Mouse (Mus musculus): Measurements from ENCODE around the gene Dnajc15.

Gene Dnajc15

DNA sequence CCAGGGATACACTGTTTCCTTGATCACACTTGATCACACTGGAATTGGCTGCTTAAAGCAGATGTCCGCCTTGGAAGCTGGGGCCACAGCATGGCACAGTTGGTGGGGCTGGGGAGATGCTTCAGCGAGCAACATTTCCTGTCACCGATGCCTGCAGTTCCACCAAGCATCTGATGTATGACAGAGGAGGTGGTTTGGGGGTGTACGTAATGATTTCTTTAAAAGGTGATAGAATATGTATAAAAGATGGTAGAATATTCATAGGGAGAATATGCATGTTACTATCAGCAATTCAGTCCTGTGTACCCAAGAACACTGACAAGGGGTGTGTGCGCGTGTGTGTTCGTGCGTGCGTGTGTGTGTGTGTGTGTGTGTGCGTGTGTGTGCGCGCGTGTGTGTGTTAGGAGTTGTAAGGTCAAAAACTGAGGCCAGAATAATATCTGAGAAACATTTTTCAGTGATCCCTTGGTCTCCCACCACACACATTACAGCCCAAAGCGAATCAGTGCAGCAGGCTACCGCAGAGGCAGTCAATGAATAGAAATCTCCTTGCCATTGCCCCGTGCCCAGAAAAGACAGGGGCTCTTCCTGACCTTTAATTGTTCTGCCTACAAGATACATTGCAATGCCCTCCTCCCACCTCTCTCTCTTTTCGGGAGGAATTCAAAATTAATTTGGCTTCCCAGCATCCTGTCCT, 73.2 kb downstream of the Dnajc15 start:
- DNase-seq (ENCODE audit: low read depth, low spot score): no peak

- no peak for DNase-seq (ENCODE audit: low read depth, low spot score)
Observed at GRCm38 (mm10) chr14:77796506-77796905, 78.4 kb downstream of the Dnajc15 start.

GRCm38 (mm10) chr14:77795240-77795639, 79.7 kb downstream of the Dnajc15 start:
- DNase-seq (ENCODE audit: low read depth, low spot score): no peak

DNA sequence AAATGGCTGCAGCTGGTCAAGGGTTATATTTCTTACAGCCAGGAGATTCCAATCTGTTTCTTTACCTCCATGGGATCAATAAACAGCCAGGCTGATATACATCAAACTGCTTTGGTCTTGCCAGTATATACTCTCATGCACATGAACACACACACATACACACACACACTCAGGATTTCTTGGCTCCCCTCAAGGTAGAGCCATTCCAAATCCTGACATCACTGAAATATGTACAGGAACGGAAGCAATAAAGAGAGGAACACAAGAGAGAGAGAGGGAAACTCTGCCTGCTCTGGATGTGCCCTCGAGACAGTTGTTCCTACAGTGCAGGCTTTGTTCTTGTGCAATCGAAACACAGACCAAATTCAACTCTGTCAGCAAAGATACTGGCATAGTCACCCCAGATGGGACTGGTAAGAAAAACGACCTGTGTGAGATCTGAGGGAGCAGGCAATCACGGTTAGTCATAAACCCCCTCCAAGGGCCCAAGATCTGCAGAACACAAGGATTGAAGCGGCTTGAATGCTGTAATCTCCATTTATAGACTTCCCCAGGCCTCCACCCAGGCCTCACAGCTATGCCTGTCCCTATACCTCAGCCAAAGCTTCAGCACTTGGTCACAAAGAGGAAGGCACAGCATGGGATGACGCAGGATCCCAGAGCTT, 80.5 kb downstream of the Dnajc15 start:
- DNase-seq (ENCODE audit: low read depth, low spot score): no peak

GRCm38 (mm10) chr14:77792998-77793397, 81.9 kb downstream of the Dnajc15 start:
- no peak for DNase-seq (ENCODE audit: low read depth, low spot score)

GRCm38 (mm10) chr14:77783217-77783616, 91.7 kb downstream of the Dnajc15 start:
- DNase-seq (ENCODE audit: low read depth, low spot score): peak; percentile 18

DNA sequence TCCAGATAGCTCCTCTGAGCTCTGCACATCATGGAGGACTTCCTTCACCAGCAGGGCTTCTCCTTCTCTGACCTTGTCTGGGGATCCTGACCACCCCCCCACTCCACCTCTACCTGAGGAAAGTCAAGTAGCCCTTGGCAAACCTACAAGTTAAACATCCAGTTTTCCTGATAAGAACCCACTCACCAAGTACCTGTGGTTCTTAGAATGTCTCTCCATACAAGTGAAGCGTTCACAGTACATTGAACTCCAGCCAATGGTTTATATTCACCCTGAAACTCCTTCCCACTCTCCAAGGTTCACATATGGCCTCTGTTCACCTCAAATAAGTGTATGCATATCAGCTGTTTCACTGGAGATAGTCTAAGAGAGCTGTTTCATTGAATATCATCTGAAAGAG, 97.6 kb downstream of the Dnajc15 start:
- no peak for DNase-seq (ENCODE audit: low read depth, low spot score)

- DNase-seq (ENCODE audit: low read depth, low spot score): no peak
Observed at GRCm38 (mm10) chr14:77776005-77776531, 98.9 kb downstream of the Dnajc15 start.

GRCm38 (mm10) chr14:77773331-77773730, 101.6 kb downstream of the Dnajc15 start:
- peak; percentile 33 for DNase-seq (ENCODE audit: low read depth, low spot score)

- no peak for DNase-seq (ENCODE audit: low read depth, low spot score)
Observed at GRCm38 (mm10) chr14:77771626-77772025, 103.3 kb downstream of the Dnajc15 start.

Measured in WW6 (cell line).